In genomic region chr9:119444738-119445429, GRCm38 (mm10) we compare ENCODE assay signal across 7 mouse cellular contexts. TPM values are rescaled to one million over a fixed set of nuclear protein-coding genes. Genes with fewer than 3 reads are reported as not detected.
DNase-seq lines count a peak whose midpoint lies in the region; ATAC-seq lines count a peak whose summit lies in the region.

Exog (plus strand) TSS chr9:119444943.

- H3K27me3 ChIP-seq in intestine, embryonic 15.5 days (replicated peaks) = no peaks in the 10 kb centered on the region
- no peaks in the 10 kb centered on the region for H3K27me3 ChIP-seq in midbrain, embryonic 10.5 days (ENCODE audit: low read depth, poor library complexity, severe bottlenecking)

- intact Hi-C loops in left cerebral cortex, postnatal 25 days (cut with DNase I) = no loop called here

- WGBS in intestine, embryonic 15.5 days = under 1% methylated on average over 52 of the region's 52 CpGs
- under 1% methylated on average over 52 of the region's 52 CpGs for WGBS in midbrain, embryonic 10.5 days

- peak within 1 kb of the TSS; percentile 91 for H3K27ac ChIP-seq in intestine, embryonic 15.5 days
- H3K27ac ChIP-seq in midbrain, embryonic 10.5 days (replicated peaks) = peak within 1 kb of the TSS; percentile 93

- DNase-seq in adrenal gland, adult (ENCODE audit: inconsistent age in 2 of 2, low spot score in 1 of 2) = peak; percentile 98 to 99
- peak; percentile 98 for DNase-seq in embryo, embryonic 10.5 days (ENCODE audit: low spot score)
- DNase-seq in gastrocnemius, postnatal 25 days = peak; percentile 95
- DNase-seq in left cerebral cortex, postnatal 25 days (ENCODE audit: low spot score in 2 of 2) = peak; percentile 98 to 99
- peak; percentile 98 for DNase-seq in midbrain, embryonic 10.5 days (ENCODE audit: low spot score)
- DNase-seq in right cerebral cortex, postnatal 4 days = peak; percentile 100

- peak within 1 kb of the TSS; percentile 83 for H3K4me2 ChIP-seq in intestine, embryonic 15.5 days (replicated peaks)

- peak within 1 kb of the TSS; percentile 93 for H3K4me3 ChIP-seq in intestine, embryonic 15.5 days (replicated peaks)
- peak within 1 kb of the TSS; percentile 84 for H3K4me3 ChIP-seq in midbrain, embryonic 10.5 days

- peaks cover 13% of the 10 kb centered on the region for H3K36me3 ChIP-seq in intestine, embryonic 15.5 days
- H3K36me3 ChIP-seq in midbrain, embryonic 10.5 days = peaks cover 55% of the 10 kb centered on the region

- H3K9ac ChIP-seq in intestine, embryonic 15.5 days = peak within 1 kb of the TSS; percentile 90

- peaks cover 10% of the 10 kb centered on the region for H3K4me1 ChIP-seq in intestine, embryonic 15.5 days (replicated peaks)
- peaks cover 14% of the 10 kb centered on the region for H3K4me1 ChIP-seq in midbrain, embryonic 10.5 days

- H3K9me3 ChIP-seq in intestine, embryonic 15.5 days = no peaks in the 10 kb centered on the region
- H3K9me3 ChIP-seq in midbrain, embryonic 10.5 days (replicated peaks) = no peaks in the 10 kb centered on the region

- peak; percentile 94 for ATAC-seq in intestine, embryonic 15.5 days

RNA-seq across cellular contexts. Expression of gene Exog, which starts in this region (rescaled TPM):
- 1 to 10 TPM; 1.4 to 1.7 TPM for total RNA-seq in gastrocnemius, postnatal 25 days (2021)
- 19.6 and 19.9 TPM in 2 replicates for polyA plus RNA-seq in intestine, embryonic 15.5 days (2015; fragmentation: Nextera tagmentation; extraction: Ambion mirVana)
- 10 to 100 TPM; 24.7 to 25.6 TPM for total RNA-seq in left cerebral cortex, postnatal 25 days (2021)
- polyA plus RNA-seq in midbrain, embryonic 10.5 days (2016; fragmentation: Nextera tagmentation; extraction: Ambion mirVana) = 36.5 and 37.5 TPM in 2 replicates

Comparison
In these comparisons a context has a peak if more than half of its experiments do, and no peak if none do; other contexts are left out.
1. Peak in every context shown above with its lines: DNase-seq, ATAC-seq, H3K4me3 ChIP-seq and H3K27ac ChIP-seq.
2. RNA of gene Exog (total RNA-seq): 24.7 to 25.6 TPM in left cerebral cortex, postnatal 25 days; 1.4 to 1.7 TPM in gastrocnemius, postnatal 25 days; every median in the first group is over 4 times any median in the second.